Mouse (Mus musculus) stomach, embryonic 15.5 days (tissue): ENCODE data around the gene Gm17332. TPM values are rescaled to one million over a fixed set of nuclear protein-coding genes. Genes with fewer than 3 reads are reported as not detected.
"Not testable (repeated sequence)": the region's sequence is repeated elsewhere in the genome, so short reads cannot be mapped to it uniquely, and the experiment has no call there.

ENCODE experiments used
- ATAC-seq: fragments of 200-750 bp; cut with Nextera tagmentation; 2 replicates; pipeline ENCODE4 v1.8.0; 2017; ENCODE audit warnings: low read depth, moderate number of reproducible peaks, moderate TSS enrichment; ENCODE audit not compliant: insufficient read depth, low FRiP score
- H3K27ac ChIP-seq: fragments of 300-500 bp; sonication (generic); 2 replicates; pipeline ENCODE4 v1.5.1; 2015; ENCODE audit warnings: mild to moderate bottlenecking, inconsistent platforms
- H3K27me3 ChIP-seq: fragments of 300-500 bp; sonication (generic); replicated peaks from 2 replicates; pipeline ENCODE4 v1.6.1; 2015; ENCODE audit warnings: inconsistent platforms
- H3K36me3 ChIP-seq: fragments of 300-500 bp; sonication (generic); 2 replicates; pipeline ENCODE4 v1.6.1; 2015; ENCODE audit warnings: inconsistent platforms
- H3K4me1 ChIP-seq: fragments of 300-500 bp; sonication (generic); 2 replicates; pipeline ENCODE4 v1.6.1; 2015; ENCODE audit warnings: inconsistent platforms
- H3K4me2 ChIP-seq: fragments of 300-500 bp; sonication (generic); 2 replicates; pipeline ENCODE4 v1.6.1; 2015; ENCODE audit warnings: mild to moderate bottlenecking, inconsistent platforms
- H3K4me3 ChIP-seq: fragments of 300-500 bp; sonication (generic); replicated peaks from 2 replicates; pipeline ENCODE4 v1.5.1; 2015; ENCODE audit warnings: inconsistent platforms
- H3K9ac ChIP-seq: fragments of 300-500 bp; sonication (generic); 2 replicates; pipeline ENCODE4 v1.6.1; 2015; ENCODE audit warnings: inconsistent platforms
- H3K9me3 ChIP-seq: fragments of 300-500 bp; sonication (generic); 2 replicates; pipeline ENCODE4 v1.6.1; 2016; ENCODE audit warnings: inconsistent platforms
- WGBS: fragments of 180-500 bp; shearing (Covaris S2); methylation state at CpG from one replicate; pipeline ENCODE4 v1.1.7; 2015; 5-methylcytosine and 5-hydroxymethylcytosine counted together
- polyA plus RNA-seq: library from polyadenylated mRNA; unstranded; fragments of >200 nt; fragmentation: Nextera tagmentation; extraction: Ambion mirVana; gene quantifications from 2 replicates; pipeline ENCODE4 v1.2.1, GENCODE M21; 2015

Gene Gm17332
- polyA plus RNA-seq = not detected in 2 replicates

- H3K36me3 ChIP-seq = no peaks in the 10 kb centered on the region
- no peak within 1 kb of the TSS for H3K27ac ChIP-seq
- ATAC-seq = no peak
- 0 out of 2 replicates have a peak, but pooled peaks cover 4% of the 10 kb centered on the region for H3K9me3 ChIP-seq
- no peak within 1 kb of the TSS for H3K9ac ChIP-seq
- no peak within 1 kb of the TSS for H3K4me2 ChIP-seq
- no peaks in the 10 kb centered on the region for H3K27me3 ChIP-seq
- H3K4me3 ChIP-seq = no peak within 1 kb of the TSS
- H3K4me1 ChIP-seq = no peaks in the 10 kb centered on the region
These were observed at the start of gene Gm17332 for GRCm38 (mm10) chr11:31182362-31182761. Gene Gm17332, minus strand, starts transcription at chr11:31182462.

DNA sequence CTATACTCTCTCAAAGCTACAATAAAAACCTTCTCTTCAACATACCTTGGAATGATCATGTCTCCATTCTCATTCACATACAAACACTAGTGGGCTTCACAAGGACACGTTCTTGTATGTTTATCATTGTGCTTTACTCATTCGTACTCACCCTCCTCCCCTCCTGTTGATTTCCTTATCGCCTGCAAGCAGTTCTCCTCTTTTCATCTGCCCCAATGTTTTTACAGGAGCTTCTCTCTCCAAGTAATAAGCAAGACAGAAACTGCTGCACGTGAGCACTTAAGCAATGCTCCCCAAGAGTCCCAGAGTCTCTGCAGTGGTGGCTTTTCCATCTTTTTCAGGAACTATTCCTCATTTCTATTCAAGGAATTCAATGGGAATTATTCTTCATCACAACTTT lies 47.7 kb upstream of the Gm17332 start:
- Histone ChIP-seq H3K36me3 (no peaks in the 10 kb centered on the region), H3K9me3 (no peaks in the 10 kb centered on the region), H3K9ac (no peak overlapping the region), H3K4me1 (no peaks in the 10 kb centered on the region), H3K4me2 (no peak overlapping the region), H3K4me3 (no peak overlapping the region), H3K27ac (no peak overlapping the region), H3K27me3 (no peaks in the 10 kb centered on the region)
- WGBS = 55% methylated on average over 4 of the region's 4 CpGs
- no peak for ATAC-seq

- 86% methylated on average over 1 of the region's 1 CpGs for WGBS
- H3K9ac ChIP-seq = no peak overlapping the region
- no peak for ATAC-seq
These were observed 43.1 kb upstream of the Gm17332 start for GRCm38 (mm10) chr11:31225359-31225758.

GRCm38 (mm10) chr11:31218009-31218408 lies 35.7 kb upstream of the Gm17332 start:
- H3K4me3 ChIP-seq = no peak overlapping the region
- H3K9me3 ChIP-seq = no peaks in the 10 kb centered on the region
- H3K27ac ChIP-seq = no peak overlapping the region
- no peaks in the 10 kb centered on the region for H3K27me3 ChIP-seq
- ATAC-seq = no peak
- H3K4me1 ChIP-seq = no peaks in the 10 kb centered on the region
- no peak overlapping the region for H3K4me2 ChIP-seq
- no peaks in the 10 kb centered on the region for H3K36me3 ChIP-seq
- no peak overlapping the region for H3K9ac ChIP-seq

More at GRCm38 (mm10) chr11:31225359-31225758, 43.1 kb upstream of the Gm17332 start:
- Histone ChIP-seq H3K4me2 (no peak overlapping the region), H3K4me1 (no peaks in the 10 kb centered on the region), H3K9me3 (no peaks in the 10 kb centered on the region), H3K27ac (no peak overlapping the region), H3K4me3 (no peak overlapping the region), H3K27me3 (no peaks in the 10 kb centered on the region), H3K36me3 (no peaks in the 10 kb centered on the region)

- no peak for ATAC-seq
- Histone ChIP-seq H3K9me3 (no peaks in the 10 kb centered on the region), H3K36me3 (no peaks in the 10 kb centered on the region), H3K4me3 (no peak overlapping the region), H3K9ac (no peak overlapping the region), H3K27me3 (no peaks in the 10 kb centered on the region), H3K4me1 (no peaks in the 10 kb centered on the region), H3K27ac (no peak overlapping the region), H3K4me2 (no peak overlapping the region)
- WGBS = 76% methylated on average over 3 of the region's 3 CpGs
These were observed 13.5 kb upstream of the Gm17332 start for GRCm38 (mm10) chr11:31195621-31196363.

- ATAC-seq = no peak
- no peaks in the 10 kb centered on the region for H3K9me3 ChIP-seq
- H3K9ac ChIP-seq = no peak overlapping the region
- no peaks in the 10 kb centered on the region for H3K4me1 ChIP-seq
- no peaks in the 10 kb centered on the region for H3K27me3 ChIP-seq
- 85% methylated on average over 2 of the region's 2 CpGs for WGBS
- no peak overlapping the region for H3K27ac ChIP-seq
- H3K4me2 ChIP-seq = no peak overlapping the region
- H3K36me3 ChIP-seq = no peaks in the 10 kb centered on the region
- no peak overlapping the region for H3K4me3 ChIP-seq
These were observed 12.5 kb upstream of the Gm17332 start for GRCm38 (mm10) chr11:31194761-31195160.

DNA sequence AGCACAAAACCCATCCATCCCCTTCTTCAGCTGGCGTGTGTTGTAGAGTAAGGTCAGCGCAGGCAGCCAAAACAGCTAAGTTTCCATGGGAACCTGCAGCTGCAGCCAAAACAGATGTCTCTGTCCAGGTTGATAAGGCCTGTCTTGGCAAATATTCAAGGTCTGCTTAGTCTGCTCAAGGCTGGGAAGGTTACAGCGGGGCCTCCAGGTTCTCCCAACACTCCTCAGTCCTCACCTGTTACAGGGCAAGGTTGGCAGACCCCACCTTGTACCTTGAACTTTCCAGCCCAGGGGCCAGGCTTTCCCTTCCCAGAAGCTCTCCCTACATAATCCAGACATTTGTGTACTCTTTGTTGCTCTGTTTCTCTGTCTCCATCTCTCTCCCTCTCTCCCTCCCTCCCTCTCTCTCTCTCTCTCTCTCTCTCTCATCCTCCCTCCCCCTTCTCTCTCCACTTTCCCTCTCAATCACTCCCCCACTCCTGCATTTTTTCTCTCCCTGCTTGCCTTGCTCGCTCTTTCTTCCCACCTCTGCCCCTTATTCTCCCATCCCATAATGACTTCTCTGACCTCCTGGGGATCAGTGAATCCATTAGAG lies 12.1 kb downstream of the Gm17332 start:
- Histone ChIP-seq H3K4me3 (peak overlapping the region; percentile 44), H3K9me3 (no peaks in the 10 kb centered on the region), H3K4me1 (0 out of 2 replicates have a peak, but pooled peaks cover 4% of the 10 kb centered on the region), H3K27me3 (no peaks in the 10 kb centered on the region), H3K9ac (no peak overlapping the region), H3K4me2 (peak overlapping the region; percentile 64), H3K36me3 (no peaks in the 10 kb centered on the region), H3K27ac (peak overlapping the region; percentile 79; the same call in 1 of the 2 replicates)
- ATAC-seq = peak; percentile 88
- 4% methylated on average over 4 of the region's 4 CpGs for whole genome bisulfite sequencing

GRCm38 (mm10) chr11:31169161-31170051 lies 12.9 kb downstream of the Gm17332 start:
- Histone ChIP-seq H3K4me1 (0 out of 2 replicates have a peak, but pooled peaks cover 4% of the 10 kb centered on the region), H3K9ac (no peak overlapping the region), H3K9me3 (no peaks in the 10 kb centered on the region), H3K27ac (peak overlapping the region; percentile 79), H3K4me2 (peak overlapping the region; percentile 64), H3K27me3 (no peaks in the 10 kb centered on the region), H3K4me3 (peak overlapping the region; percentile 44), H3K36me3 (no peaks in the 10 kb centered on the region)
- peak; percentile 79 for ATAC-seq
- 1% methylated on average over 20 of the region's 21 CpGs for WGBS

DNA sequence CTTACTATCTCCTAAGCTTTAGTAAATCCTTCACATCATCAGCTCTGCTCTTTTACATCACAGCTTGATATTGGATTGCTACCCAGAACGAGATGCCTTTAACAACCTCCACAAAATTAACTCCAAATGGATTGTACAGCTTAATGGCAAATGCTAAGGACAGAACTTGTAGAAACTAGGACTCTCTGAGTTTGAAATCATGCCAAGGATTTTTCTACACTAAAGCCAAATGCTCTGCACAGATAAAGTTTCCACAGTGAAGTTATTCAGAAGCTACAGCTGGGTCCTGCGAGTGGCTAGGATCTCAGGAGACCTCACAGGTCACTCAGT lies 13.5 kb downstream of the Gm17332 start:
- H3K9ac ChIP-seq = no peak overlapping the region
- 25% methylated on average over 2 of the region's 2 CpGs for WGBS

DNA sequence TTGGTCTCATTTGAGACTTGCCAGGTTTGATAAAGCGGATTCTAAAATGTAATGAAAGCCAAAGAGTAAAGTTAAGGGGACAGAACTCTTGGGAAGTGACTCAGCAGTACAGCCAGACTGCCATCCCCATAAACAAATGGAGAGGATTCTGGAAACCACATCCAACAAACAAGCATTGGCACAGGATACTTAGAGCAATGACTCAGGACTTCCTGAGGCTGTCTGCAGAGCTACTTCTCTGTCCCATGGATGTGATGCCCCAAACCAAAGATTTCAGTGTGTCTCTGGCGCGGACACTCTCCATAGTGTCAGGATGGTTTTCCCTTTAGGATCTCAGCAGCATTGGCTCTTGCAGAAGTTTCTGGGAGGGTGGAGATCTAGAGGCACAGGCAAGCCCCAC lies 25.2 kb downstream of the Gm17332 start:
- H3K27me3 ChIP-seq = no peaks in the 10 kb centered on the region
- no peak overlapping the region for H3K4me2 ChIP-seq
- WGBS = 90% methylated on average over 3 of the region's 3 CpGs
- no peak overlapping the region for H3K4me3 ChIP-seq
- no peak overlapping the region for H3K9ac ChIP-seq
- no peaks in the 10 kb centered on the region for H3K36me3 ChIP-seq
- H3K27ac ChIP-seq = no peak overlapping the region
- H3K9me3 ChIP-seq = no peaks in the 10 kb centered on the region
- no peak for ATAC-seq
- no peaks in the 10 kb centered on the region for H3K4me1 ChIP-seq

More for the DNA sequence above, 13.5 kb downstream of the Gm17332 start:
- H3K4me3 ChIP-seq = peak overlapping the region; percentile 44
- no peak for ATAC-seq
- H3K4me1 ChIP-seq = 0 out of 2 replicates have a peak, but pooled peaks cover 4% of the 10 kb centered on the region
- no peaks in the 10 kb centered on the region for H3K9me3 ChIP-seq
- H3K36me3 ChIP-seq = no peaks in the 10 kb centered on the region
- no peaks in the 10 kb centered on the region for H3K27me3 ChIP-seq
- H3K27ac ChIP-seq = peak overlapping the region; percentile 79; the same call in 1 of the 2 replicates
- H3K4me2 ChIP-seq = peak overlapping the region; percentile 64

GRCm38 (mm10) chr11:31138394-31138793 lies 43.9 kb downstream of the Gm17332 start:
- H3K27ac ChIP-seq, H3K9me3 ChIP-seq, H3K4me2 ChIP-seq, H3K27me3 ChIP-seq, H3K4me3 ChIP-seq, H3K36me3 ChIP-seq, ATAC-seq, H3K9ac ChIP-seq, H3K4me1 ChIP-seq: not testable (repeated sequence)
- WGBS = 73% methylated on average over 1 of the region's 1 CpGs

- not testable (repeated sequence) for H3K27me3 ChIP-seq, H3K4me1 ChIP-seq, H3K4me3 ChIP-seq, H3K4me2 ChIP-seq, H3K36me3 ChIP-seq, H3K27ac ChIP-seq, H3K9me3 ChIP-seq, H3K9ac ChIP-seq, ATAC-seq
- WGBS = 73% methylated on average over 1 of the region's 1 CpGs
These were observed 47.4 kb downstream of the Gm17332 start for GRCm38 (mm10) chr11:31134824-31135223.
